Mouse (Mus musculus) limb, embryonic 12.5 days (tissue): Measurements from ENCODE around the gene Cdc45. TPM values are rescaled to one million over a fixed set of nuclear protein-coding genes. Genes with fewer than 3 reads are reported as not detected.

Experiments
- ATAC-seq: fragments of 200-750 bp; cut with Nextera tagmentation; 2 replicates; pipeline ENCODE4 v1.8.0; 2017; ENCODE audit warnings: low read depth, moderate TSS enrichment; ENCODE audit not compliant: insufficient number of reproducible peaks, insufficient read depth, low FRiP score, low TSS enrichment
- H3K27ac ChIP-seq: fragments of 300-500 bp; sonication (generic); 2 replicates; pipeline ENCODE4 v1.5.1; 2016; ENCODE audit warnings: mild to moderate bottlenecking, moderate library complexity
- H3K27me3 ChIP-seq: fragments of 300-500 bp; sonication (generic); 2 replicates; pipeline ENCODE4 v1.6.1; 2016; ENCODE audit warnings: mild to moderate bottlenecking, moderate library complexity
- H3K36me3 ChIP-seq: fragments of 300-500 bp; sonication (generic); 2 replicates; pipeline ENCODE4 v1.6.1; 2016; ENCODE audit warnings: mild to moderate bottlenecking, moderate library complexity
- H3K4me1 ChIP-seq: fragments of 300-500 bp; sonication (generic); replicated peaks from 2 replicates; pipeline ENCODE4 v1.6.1; 2016
- H3K4me2 ChIP-seq: fragments of 300-500 bp; sonication (generic); 2 replicates; pipeline ENCODE4 v1.6.1; 2016; ENCODE audit warnings: mild to moderate bottlenecking, moderate library complexity
- H3K4me3 ChIP-seq: fragments of 300-500 bp; sonication (generic); replicated peaks from 2 replicates; pipeline ENCODE4 v1.5.1; 2016; ENCODE audit warnings: mild to moderate bottlenecking
- H3K9ac ChIP-seq: fragments of 300-500 bp; sonication (generic); replicated peaks from 2 replicates; pipeline ENCODE4 v1.6.1; 2016; ENCODE audit warnings: mild to moderate bottlenecking, moderate library complexity
- H3K9me3 ChIP-seq: fragments of 300-500 bp; sonication (generic); 2 replicates; pipeline ENCODE4 v1.6.1; 2016; ENCODE audit warnings: mild to moderate bottlenecking, moderate library complexity
- WGBS: fragments of 180-500 bp; shearing (Covaris S2); methylation state at CpG from one replicate; pipeline ENCODE4 v1.1.7; 2016; 5-methylcytosine and 5-hydroxymethylcytosine counted together
- polyA plus RNA-seq: library from polyadenylated mRNA; unstranded; fragments of >200 nt; fragmentation: Nextera tagmentation; extraction: Ambion mirVana; gene quantifications from 2 replicates; pipeline ENCODE4 v1.2.1, GENCODE M21; 2016

Cdc45 gene
- polyA plus RNA-seq, 1 experiment from 2014 or later, result 64.2 TPM

GRCm38 (mm10) chr16:18769501-18769900 lies 42.3 kb downstream of the Cdc45 start:
- Histone ChIP-seq H3K9ac (no peak overlapping the region), H3K9me3 (no peaks in the 10 kb centered on the region), H3K4me3 (no peak overlapping the region), H3K4me1 (no peaks in the 10 kb centered on the region), H3K27ac (no peak overlapping the region), H3K36me3 (no peaks in the 10 kb centered on the region), H3K4me2 (no peak overlapping the region), H3K27me3 (peaks cover 12% of the 10 kb centered on the region)
- no peak for ATAC-seq
- 78% methylated on average over 1 of the region's 1 CpGs for WGBS

GRCm38 (mm10) chr16:18766390-18766789 lies 45.4 kb downstream of the Cdc45 start:
- Histone ChIP-seq H3K9ac (no peak overlapping the region), H3K9me3 (no peaks in the 10 kb centered on the region), H3K4me2 (no peak overlapping the region), H3K4me3 (no peak overlapping the region), H3K27me3 (no peaks in the 10 kb centered on the region), H3K27ac (no peak overlapping the region), H3K36me3 (no peaks in the 10 kb centered on the region), H3K4me1 (no peaks in the 10 kb centered on the region)
- ATAC-seq, result no peak
- 78% methylated on average over 4 of the region's 4 CpGs for WGBS

GRCm38 (mm10) chr16:18762960-18763359 lies 48.8 kb downstream of the Cdc45 start:
- no peak overlapping the region for H3K27ac ChIP-seq
- H3K36me3 ChIP-seq, result no peaks in the 10 kb centered on the region
- H3K4me1 ChIP-seq, result no peaks in the 10 kb centered on the region
- no peak overlapping the region for H3K9ac ChIP-seq
- H3K27me3 ChIP-seq, result no peaks in the 10 kb centered on the region
- H3K4me3 ChIP-seq, result no peak overlapping the region
- no peak for ATAC-seq
- no peaks in the 10 kb centered on the region for H3K9me3 ChIP-seq
- no peak overlapping the region for H3K4me2 ChIP-seq
- WGBS, result 63% methylated on average over 3 of the region's 3 CpGs

GRCm38 (mm10) chr16:18761734-18762133 lies 50.1 kb downstream of the Cdc45 start:
- ATAC-seq, result no peak
- H3K4me3 ChIP-seq, result no peak overlapping the region
- H3K27ac ChIP-seq, result no peak overlapping the region
- no peaks in the 10 kb centered on the region for H3K36me3 ChIP-seq
- no peaks in the 10 kb centered on the region for H3K27me3 ChIP-seq
- 88% methylated on average over 4 of the region's 4 CpGs for WGBS
- H3K4me1 ChIP-seq, result no peaks in the 10 kb centered on the region
- no peak overlapping the region for H3K9ac ChIP-seq
- no peaks in the 10 kb centered on the region for H3K9me3 ChIP-seq
- no peak overlapping the region for H3K4me2 ChIP-seq

- H3K27me3 ChIP-seq, result no peaks in the 10 kb centered on the region; the same call in 1 of the 2 replicates
- no peaks in the 10 kb centered on the region for H3K36me3 ChIP-seq
- H3K4me3 ChIP-seq, result no peak overlapping the region
- no peak overlapping the region for H3K27ac ChIP-seq
- WGBS, result 82% methylated on average over 10 of the region's 10 CpGs
- H3K4me1 ChIP-seq, result no peaks in the 10 kb centered on the region
- no peak overlapping the region for H3K4me2 ChIP-seq
- 0 out of 2 replicates have a peak, but pooled peaks cover 3% of the 10 kb centered on the region for H3K9me3 ChIP-seq
- ATAC-seq, result no peak
- no peak overlapping the region for H3K9ac ChIP-seq
Observed at GRCm38 (mm10) chr16:18751885-18752499, 59.8 kb downstream of the Cdc45 start.

GRCm38 (mm10) chr16:18751101-18751500 lies 60.7 kb downstream of the Cdc45 start:
- no peak overlapping the region for H3K4me3 ChIP-seq
- H3K9me3 ChIP-seq, result 0 out of 2 replicates have a peak, but pooled peaks cover 3% of the 10 kb centered on the region
- 77% methylated on average over 11 of the region's 11 CpGs for WGBS
- ATAC-seq, result no peak
- H3K4me1 ChIP-seq, result no peaks in the 10 kb centered on the region
- no peak overlapping the region for H3K9ac ChIP-seq
- H3K4me2 ChIP-seq, result no peak overlapping the region
- H3K27ac ChIP-seq, result no peak overlapping the region
- H3K36me3 ChIP-seq, result no peaks in the 10 kb centered on the region
- H3K27me3 ChIP-seq, result no peaks in the 10 kb centered on the region; the same call in 1 of the 2 replicates

GRCm38 (mm10) chr16:18746268-18747122 lies 65.3 kb downstream of the Cdc45 start:
- H3K9ac ChIP-seq, result no peak overlapping the region
- no peak overlapping the region for H3K4me3 ChIP-seq
- no peak overlapping the region for H3K27ac ChIP-seq
- H3K4me1 ChIP-seq, result no peaks in the 10 kb centered on the region
- H3K9me3 ChIP-seq, result 0 out of 2 replicates have a peak, but pooled peaks cover 3% of the 10 kb centered on the region
- 64% methylated on average over 20 of the region's 20 CpGs for WGBS
- 0 out of 2 replicates have a peak, but pooled peaks cover 3% of the 10 kb centered on the region for H3K27me3 ChIP-seq
- no peaks in the 10 kb centered on the region for H3K36me3 ChIP-seq
- no peak for ATAC-seq
- no peak overlapping the region for H3K4me2 ChIP-seq

GRCm38 (mm10) chr16:18738303-18738702 lies 73.5 kb downstream of the Cdc45 start:
- Histone ChIP-seq H3K27me3 (peaks cover 10% of the 10 kb centered on the region; the same call in 1 of the 2 replicates), H3K36me3 (no peaks in the 10 kb centered on the region), H3K4me2 (no peak overlapping the region), H3K4me3 (no peak overlapping the region), H3K9ac (no peak overlapping the region), H3K27ac (no peak overlapping the region), H3K9me3 (no peaks in the 10 kb centered on the region), H3K4me1 (no peaks in the 10 kb centered on the region)
- ATAC-seq, result no peak

- H3K27ac ChIP-seq, result 0 out of 2 replicates have a peak overlapping the region, but pooled peaks have one; percentile 23
- H3K9me3 ChIP-seq, result no peaks in the 10 kb centered on the region
- H3K9ac ChIP-seq, result no peak overlapping the region
- 0 out of 2 replicates have a peak, but pooled peaks cover 2% of the 10 kb centered on the region for H3K4me1 ChIP-seq
- no peaks in the 10 kb centered on the region for H3K36me3 ChIP-seq
- peaks cover 6% of the 10 kb centered on the region; the same call in 1 of the 2 replicates for H3K27me3 ChIP-seq
- no peak overlapping the region for H3K4me2 ChIP-seq
- ATAC-seq, result no peak
- 47% methylated on average over 20 of the region's 20 CpGs for WGBS
- H3K4me3 ChIP-seq, result no peak overlapping the region
Observed at GRCm38 (mm10) chr16:18733100-18733956, 78.5 kb downstream of the Cdc45 start.

- Histone ChIP-seq H3K4me3 (no peak overlapping the region), H3K36me3 (no peaks in the 10 kb centered on the region), H3K4me1 (0 out of 2 replicates have a peak, but pooled peaks cover 2% of the 10 kb centered on the region), H3K9ac (no peak overlapping the region), H3K27ac (0 out of 2 replicates have a peak overlapping the region, but pooled peaks have one; percentile 4), H3K9me3 (no peaks in the 10 kb centered on the region), H3K27me3 (no peaks in the 10 kb centered on the region; the same call in 1 of the 2 replicates), H3K4me2 (no peak overlapping the region)
- WGBS, result 68% methylated on average over 3 of the region's 3 CpGs
- ATAC-seq, result no peak
Observed at GRCm38 (mm10) chr16:18730640-18731039, 81.1 kb downstream of the Cdc45 start.
